Mouse (Mus musculus) lung, embryonic 14.5 days (tissue): ENCODE results near the gene Gm11549. TPM values are rescaled to one million over a fixed set of nuclear protein-coding genes. Genes with fewer than 3 reads are reported as not detected.

Experiments used
- ATAC-seq: fragments of 200-750 bp; cut with Nextera tagmentation; 2 replicates; pipeline ENCODE4 v1.8.0; 2017; ENCODE audit warnings: mild to moderate bottlenecking, moderate TSS enrichment, moderate library complexity; ENCODE audit not compliant: insufficient read depth
- DNase-seq: peaks from one replicate; pipeline ENCODE4 v3.0.0-alpha.2; 2015
- H3K27ac ChIP-seq: fragments of 300-500 bp; sonication (generic); 2 replicates; pipeline ENCODE4 v1.5.1; 2014; ENCODE audit warnings: low read depth, mild to moderate bottlenecking, moderate library complexity
- H3K27me3 ChIP-seq: fragments of 300-500 bp; sonication (generic); 2 replicates; pipeline ENCODE4 v1.6.1; 2014; ENCODE audit warnings: low read length, control low read depth; ENCODE audit not compliant: insufficient read depth
- H3K36me3 ChIP-seq: fragments of 300-500 bp; sonication (generic); 2 replicates; pipeline ENCODE4 v1.6.1; 2014; ENCODE audit warnings: control low read depth; ENCODE audit not compliant: insufficient read depth
- H3K4me1 ChIP-seq: fragments of 300-500 bp; sonication (generic); 2 replicates; pipeline ENCODE4 v1.6.1; 2014; ENCODE audit warnings: antibody characterized with exemption, control low read depth; ENCODE audit not compliant: insufficient read depth
- H3K4me2 ChIP-seq: fragments of 300-500 bp; sonication (generic); 2 replicates; pipeline ENCODE4 v1.6.1; 2014; ENCODE audit warnings: mild to moderate bottlenecking
- H3K4me3 ChIP-seq: fragments of 300-500 bp; sonication (generic); 2 replicates; pipeline ENCODE4 v1.5.1; 2014; ENCODE audit warnings: low read depth, low read length
- H3K9ac ChIP-seq: fragments of 300-500 bp; sonication (generic); 2 replicates; pipeline ENCODE4 v1.6.1; 2014
- H3K9me3 ChIP-seq: fragments of 300-500 bp; sonication (generic); 2 replicates; pipeline ENCODE4 v1.6.1; 2016; ENCODE audit warnings: low read depth, low read length, control low read depth
- CTCF ChIP-seq: IDR thresholded peaks from 2 replicates; pipeline ENCODE4 v1.5.1; 2016; ENCODE audit warnings: antibody characterized with exemption, low read depth
- WGBS: fragments of 180-500 bp; shearing (Covaris S2); extraction: QIAGEN DNeasy Blood & Tissue Kit; methylation state at CpG from one replicate; pipeline ENCODE4 v1.1.7; 2014; 5-methylcytosine and 5-hydroxymethylcytosine counted together
- polyA plus RNA-seq: library from polyadenylated mRNA; unstranded; fragments of >200 nt; fragmentation: Nextera tagmentation; extraction: Ambion mirVana; gene quantifications from 2 replicates; pipeline ENCODE4 v1.2.1, GENCODE M21; 2014

Gene Gm11549
- polyA plus RNA-seq, 1 experiment from 2014 or later: 0.12 TPM

GRCm38 (mm10) chr3:36511491-36511890 is 10.1 kb downstream of the Gm11549 start:
- no peaks in the 10 kb centered on the region for H3K9me3 ChIP-seq
- DNase-seq: no peak
- TF ChIP-seq CTCF: no peak
- H3K4me1 ChIP-seq: no peaks in the 10 kb centered on the region
- no peaks in the 10 kb centered on the region for H3K27me3 ChIP-seq
- 84% methylated on average over 6 of the region's 6 CpGs for WGBS
- H3K9ac ChIP-seq: no peak overlapping the region
- no peak overlapping the region for H3K4me2 ChIP-seq
- ATAC-seq: no peak
- H3K4me3 ChIP-seq: no peak overlapping the region
- no peak overlapping the region for H3K27ac ChIP-seq
- H3K36me3 ChIP-seq: no peaks in the 10 kb centered on the region

GRCm38 (mm10) chr3:36505809-36506735 is 15.5 kb downstream of the Gm11549 start:
- no peak for DNase-seq
- 58% methylated on average over 10 of the region's 10 CpGs for WGBS
- H3K9me3 ChIP-seq: no peaks in the 10 kb centered on the region
- H3K27ac ChIP-seq: no peak overlapping the region
- H3K4me1 ChIP-seq: no peaks in the 10 kb centered on the region
- H3K4me2 ChIP-seq: no peak overlapping the region
- no peak for TF ChIP-seq CTCF
- no peak for ATAC-seq
- no peak overlapping the region for H3K4me3 ChIP-seq
- H3K36me3 ChIP-seq: no peaks in the 10 kb centered on the region
- no peaks in the 10 kb centered on the region for H3K27me3 ChIP-seq
- H3K9ac ChIP-seq: no peak overlapping the region

GRCm38 (mm10) chr3:36505306-36505705 is 16.3 kb downstream of the Gm11549 start:
- Histone ChIP-seq H3K9ac (no peak overlapping the region), H3K27me3 (no peaks in the 10 kb centered on the region), H3K4me2 (no peak overlapping the region), H3K4me3 (no peak overlapping the region), H3K9me3 (no peaks in the 10 kb centered on the region), H3K4me1 (no peaks in the 10 kb centered on the region), H3K27ac (no peak overlapping the region), H3K36me3 (no peaks in the 10 kb centered on the region)
- 73% methylated on average over 8 of the region's 8 CpGs for WGBS
- ATAC-seq (no peak), DNase-seq (no peak)
- no peak for TF ChIP-seq CTCF

- no peaks in the 10 kb centered on the region for H3K4me1 ChIP-seq
- 56% methylated on average over 7 of the region's 7 CpGs for WGBS
- H3K4me2 ChIP-seq: no peak overlapping the region
- no peak overlapping the region for H3K9ac ChIP-seq
- DNase-seq (no peak), ATAC-seq (no peak)
- no peak overlapping the region for H3K27ac ChIP-seq
- no peaks in the 10 kb centered on the region for H3K9me3 ChIP-seq
- H3K4me3 ChIP-seq: no peak overlapping the region
- H3K27me3 ChIP-seq: no peaks in the 10 kb centered on the region
- no peak for TF ChIP-seq CTCF
- no peaks in the 10 kb centered on the region for H3K36me3 ChIP-seq
Observed at GRCm38 (mm10) chr3:36501546-36501945, 20.1 kb downstream of the Gm11549 start.

- no peaks in the 10 kb centered on the region for H3K4me1 ChIP-seq
- no peak overlapping the region for H3K4me2 ChIP-seq
- no peaks in the 10 kb centered on the region for H3K27me3 ChIP-seq
- 82% methylated on average over 8 of the region's 8 CpGs for WGBS
- TF ChIP-seq CTCF: no peak
- H3K27ac ChIP-seq: no peak overlapping the region
- ATAC-seq (no peak), DNase-seq (no peak)
- no peaks in the 10 kb centered on the region for H3K36me3 ChIP-seq
- no peak overlapping the region for H3K9ac ChIP-seq
- no peaks in the 10 kb centered on the region for H3K9me3 ChIP-seq
- no peak overlapping the region for H3K4me3 ChIP-seq
Observed at GRCm38 (mm10) chr3:36500976-36501375, 20.6 kb downstream of the Gm11549 start.

- Histone ChIP-seq H3K36me3 (no peaks in the 10 kb centered on the region), H3K9me3 (no peaks in the 10 kb centered on the region), H3K27me3 (no peaks in the 10 kb centered on the region), H3K4me1 (no peaks in the 10 kb centered on the region), H3K4me2 (no peak overlapping the region), H3K27ac (no peak overlapping the region), H3K9ac (no peak overlapping the region), H3K4me3 (no peak overlapping the region)
- DNase-seq (no peak), ATAC-seq (no peak)
- WGBS: 84% methylated on average over 7 of the region's 7 CpGs
- TF ChIP-seq CTCF: no peak
Observed at GRCm38 (mm10) chr3:36499418-36499817, 22.2 kb downstream of the Gm11549 start.

GRCm38 (mm10) chr3:36498224-36498623 is 23.4 kb downstream of the Gm11549 start:
- Histone ChIP-seq H3K4me3 (no peak overlapping the region), H3K27me3 (no peaks in the 10 kb centered on the region), H3K27ac (no peak overlapping the region), H3K4me2 (no peak overlapping the region), H3K9me3 (no peaks in the 10 kb centered on the region), H3K4me1 (no peaks in the 10 kb centered on the region), H3K36me3 (no peaks in the 10 kb centered on the region), H3K9ac (no peak overlapping the region)
- DNase-seq (no peak), ATAC-seq (no peak)
- WGBS: 75% methylated on average over 6 of the region's 6 CpGs
- TF ChIP-seq CTCF: no peak
